Mouse (Mus musculus) testis, adult 2 months (tissue): ENCODE measurements around the gene Dpp4. TPM values are rescaled to one million over a fixed set of nuclear protein-coding genes. Genes with fewer than 3 reads are reported as not detected.
A peak's percentile ranks its signal among the peaks of the same experiment; 100 is the strongest.

Experiments used
- H3K27ac ChIP-seq: fragments of 200-500 bp; 2 replicates; pipeline ENCODE4 v1.5.1; 2012; ENCODE audit warnings: low read depth, low read length; ENCODE audit not compliant: control insufficient read depth, insufficient read depth
- H3K27me3 ChIP-seq: fragments of 200-500 bp; 2 replicates; pipeline ENCODE4 v1.6.1; 2012; ENCODE audit warnings: mild to moderate bottlenecking, low read length, moderate library complexity; ENCODE audit not compliant: control insufficient read depth, insufficient read depth
- H3K36me3 ChIP-seq: fragments of 200-500 bp; 2 replicates; pipeline ENCODE4 v1.6.1; 2012; ENCODE audit warnings: mild to moderate bottlenecking, low read length; ENCODE audit not compliant: control insufficient read depth, insufficient read depth
- H3K4me1 ChIP-seq: fragments of 200-500 bp; 2 replicates; pipeline ENCODE4 v1.6.1; 2012; ENCODE audit warnings: low read length; ENCODE audit not compliant: control insufficient read depth, insufficient read depth
- H3K4me3 ChIP-seq: fragments of 200-500 bp; 2 replicates; pipeline ENCODE4 v1.5.1; 2012; ENCODE audit warnings: low read depth, mild to moderate bottlenecking, low read length, moderate library complexity, mixed read lengths; ENCODE audit not compliant: control insufficient read depth
- CTCF ChIP-seq: fragments of 200-500 bp; IDR thresholded peaks from 2 replicates; pipeline ENCODE4 v1.5.1; 2012; ENCODE audit warnings: low read depth, mild to moderate bottlenecking, inconsistent platforms, low read length, moderate library complexity; ENCODE audit not compliant: control insufficient read depth, insufficient read depth, insufficient replicate concordance
- POLR2A ChIP-seq: fragments of 200-500 bp; IDR thresholded peaks from 2 replicates; pipeline ENCODE4 v1.6.1; 2012; ENCODE audit warnings: low read depth, mild to moderate bottlenecking, inconsistent platforms, low read length, moderate library complexity; ENCODE audit not compliant: control insufficient read depth
- polyA plus RNA-seq: library from polyadenylated mRNA; depleted of rRNA; stranded (reverse); fragments of >200 nt; gene quantifications from 2 replicates; pipeline ENCODE4 v1.2.3, GENCODE M21; 2012

Dpp4 gene
- polyA plus RNA-seq, 1 experiment, result 0.25 TPM

- Histone ChIP-seq H3K4me3 (peak overlapping the region; percentile 58), H3K4me1 (no peaks in the 10 kb centered on the region; the same call in none of the 2 replicates), H3K36me3 (no peaks in the 10 kb centered on the region), H3K27ac (no peak overlapping the region), H3K27me3 (no peaks in the 10 kb centered on the region)
- TF ChIP-seq CTCF (no peak), POLR2A (no peak)
These were observed 54.8 kb downstream of the Dpp4 start for GRCm38 (mm10) chr2:62357259-62357658.

- H3K27ac ChIP-seq, result no peak overlapping the region
- no peaks in the 10 kb centered on the region for H3K36me3 ChIP-seq
- no peaks in the 10 kb centered on the region; the same call in none of the 2 replicates for H3K4me1 ChIP-seq
- TF ChIP-seq CTCF (no peak), POLR2A (no peak)
- no peaks in the 10 kb centered on the region for H3K27me3 ChIP-seq
- H3K4me3 ChIP-seq, result peak overlapping the region; percentile 58
These were observed 55.4 kb downstream of the Dpp4 start for GRCm38 (mm10) chr2:62356606-62357005.

- H3K36me3 ChIP-seq, result no peaks in the 10 kb centered on the region
- H3K27me3 ChIP-seq, result no peaks in the 10 kb centered on the region
- TF ChIP-seq CTCF, result no peak
- TF ChIP-seq POLR2A, result no peak
- H3K4me3 ChIP-seq, result no peak overlapping the region
- H3K4me1 ChIP-seq, result no peaks in the 10 kb centered on the region; the same call in none of the 2 replicates
- no peak overlapping the region for H3K27ac ChIP-seq
These were observed 56.3 kb downstream of the Dpp4 start for GRCm38 (mm10) chr2:62355766-62356165.

GRCm38 (mm10) chr2:62352035-62352434, 60.0 kb downstream of the Dpp4 start:
- no peaks in the 10 kb centered on the region for H3K27me3 ChIP-seq
- no peaks in the 10 kb centered on the region for H3K36me3 ChIP-seq
- H3K27ac ChIP-seq, result no peak overlapping the region
- TF ChIP-seq CTCF (no peak), POLR2A (no peak)
- no peak overlapping the region for H3K4me3 ChIP-seq
- no peaks in the 10 kb centered on the region; the same call in none of the 2 replicates for H3K4me1 ChIP-seq

- Histone ChIP-seq H3K27me3 (no peaks in the 10 kb centered on the region), H3K27ac (no peak overlapping the region), H3K4me1 (no peaks in the 10 kb centered on the region), H3K4me3 (no peak overlapping the region), H3K36me3 (no peaks in the 10 kb centered on the region)
- TF ChIP-seq CTCF, result no peak
These were observed 64.3 kb downstream of the Dpp4 start for GRCm38 (mm10) chr2:62347762-62348161.

DNA sequence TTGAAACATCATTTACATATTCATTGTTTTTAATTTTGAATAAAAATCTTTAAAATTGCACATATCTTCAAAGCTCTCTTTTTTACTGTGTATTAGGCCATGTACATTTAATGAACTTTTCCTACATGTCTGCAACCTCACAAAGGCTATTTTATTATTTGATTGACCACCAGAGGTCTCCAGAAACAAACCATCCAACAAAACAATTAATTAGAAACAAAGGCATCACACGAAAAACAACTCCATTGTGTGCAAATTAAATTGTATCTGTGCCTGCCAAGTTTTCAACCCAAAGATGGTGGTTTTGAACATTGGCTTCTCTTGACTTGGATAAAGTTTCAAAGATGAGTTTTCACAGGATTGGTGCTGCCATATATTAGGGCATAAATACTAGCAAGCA, 65.3 kb downstream of the Dpp4 start:
- no peaks in the 10 kb centered on the region for H3K27me3 ChIP-seq
- H3K36me3 ChIP-seq, result no peaks in the 10 kb centered on the region
- H3K4me3 ChIP-seq, result no peak overlapping the region
- TF ChIP-seq CTCF (no peak), POLR2A (no peak)
- no peaks in the 10 kb centered on the region for H3K4me1 ChIP-seq
- no peak overlapping the region for H3K27ac ChIP-seq

DNA sequence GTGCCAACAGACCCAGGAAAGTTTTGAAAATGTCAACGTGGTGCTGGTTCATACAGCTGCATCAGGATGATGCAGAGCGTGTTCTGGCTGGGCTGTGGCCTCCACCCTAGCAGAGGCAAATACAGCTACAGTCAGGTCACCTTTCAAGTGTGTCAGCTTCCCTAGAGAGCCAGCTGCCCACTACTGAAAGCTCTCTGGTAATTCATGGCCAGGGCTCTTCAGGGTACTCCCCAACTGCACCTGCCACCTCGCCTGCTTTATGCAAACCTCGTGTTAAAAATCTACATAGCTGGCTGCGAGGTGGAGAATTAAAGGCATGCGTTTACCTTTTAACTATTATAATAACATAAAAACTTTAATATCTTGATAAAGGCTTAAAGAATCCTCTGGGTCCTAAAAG, 67.7 kb downstream of the Dpp4 start:
- Histone ChIP-seq H3K27ac (no peak overlapping the region), H3K4me3 (no peak overlapping the region), H3K36me3 (no peaks in the 10 kb centered on the region), H3K4me1 (no peaks in the 10 kb centered on the region), H3K27me3 (no peaks in the 10 kb centered on the region)
- TF ChIP-seq POLR2A, result no peak
- TF ChIP-seq CTCF, result no peak

GRCm38 (mm10) chr2:62341734-62342128, 70.3 kb downstream of the Dpp4 start:
- no peak overlapping the region for H3K27ac ChIP-seq
- TF ChIP-seq POLR2A (no peak), CTCF (no peak)
- no peaks in the 10 kb centered on the region for H3K36me3 ChIP-seq
- H3K4me1 ChIP-seq, result no peaks in the 10 kb centered on the region
- no peaks in the 10 kb centered on the region for H3K27me3 ChIP-seq
- no peak overlapping the region for H3K4me3 ChIP-seq
